Mouse (Mus musculus): Measurements from ENCODE around the gene Aga. TPM values are rescaled to one million over a fixed set of nuclear protein-coding genes. Genes with fewer than 3 reads are reported as not detected.

Aga gene
- 42.8 TPM for polyA plus RNA-seq (2017; shearing (Covaris generic))

GRCm38 (mm10) chr8:53511551-53512127 is at the start of gene Aga:
Gene Aga (plus strand): TSS chr8:53511727.

Other genes with a start within 250 kb of the Aga start
- 1.0 TPM for gene Neil3, start 127.3 kb downstream of the Aga start, polyA plus RNA-seq (2017; shearing (Covaris generic))

Data from CD4-positive, CD25-positive, alpha-beta regulatory T cell, adult 9 weeks (primary cell).